Mouse (Mus musculus) C2C12 (cell line): ENCODE results near the gene Vpreb3.

ENCODE experiments used
- CTCF ChIP-seq: IDR thresholded peaks from one replicate; pipeline ENCODE4 v1.5.1; 2011; ENCODE audit not compliant: control insufficient read depth, insufficient read depth, insufficient read length
- USF1 ChIP-seq: IDR thresholded peaks from one replicate; pipeline ENCODE4 v1.6.1; 2011; ENCODE audit warnings: low read depth, mild to moderate bottlenecking, control low read depth, moderate library complexity

DNA sequence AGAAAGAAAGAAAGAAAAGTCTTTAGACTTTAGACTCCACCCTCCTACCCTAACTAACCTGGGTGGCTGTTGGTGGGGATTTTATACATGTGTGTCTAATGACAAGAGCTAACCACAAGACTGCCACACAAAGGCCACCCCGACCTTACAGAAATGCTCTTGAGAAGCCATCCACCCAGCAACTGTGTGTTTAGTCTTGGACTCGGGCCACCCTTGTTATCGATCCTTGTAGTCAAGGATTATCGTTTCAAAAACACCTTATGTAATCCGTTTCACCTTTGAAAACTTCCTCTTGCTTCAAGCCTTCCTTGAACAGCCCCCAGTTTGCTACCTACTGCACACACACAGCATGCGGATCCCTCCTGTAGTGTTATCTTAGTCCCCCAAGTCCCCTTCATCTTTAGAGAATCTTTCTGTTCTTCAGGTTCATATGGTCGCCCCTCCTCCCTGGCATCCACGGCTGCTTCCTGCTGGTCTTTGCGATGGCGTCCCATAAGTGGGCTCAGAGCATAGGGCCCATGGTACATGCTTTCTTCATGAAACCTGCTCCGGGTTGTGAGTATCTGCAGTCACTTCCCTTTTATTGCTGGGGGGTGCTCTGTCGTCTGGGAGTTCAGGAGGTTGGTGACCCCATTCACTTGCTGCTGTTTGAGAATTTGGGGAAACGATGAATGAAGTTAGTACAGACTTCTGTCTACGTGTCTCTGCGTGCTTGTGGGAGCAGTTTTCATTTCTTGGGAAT is at the start of gene Vpreb3:
- TF ChIP-seq CTCF (no peak), USF1 (no peak)
